Mouse (Mus musculus) cortical plate, adult 2 months (tissue): ENCODE data around the gene Olfr31. TPM values are rescaled to one million over a fixed set of nuclear protein-coding genes. Genes with fewer than 3 reads are reported as not detected.

Experiments used
- H3K27ac ChIP-seq: fragments of 200-500 bp; 2 replicates; pipeline ENCODE4 v1.5.1; 2012; ENCODE audit warnings: low read length, control low read depth, inconsistent platforms; ENCODE audit not compliant: insufficient read depth
- H3K4me1 ChIP-seq: fragments of 200-500 bp; 2 replicates; pipeline ENCODE4 v1.6.1; 2011; ENCODE audit warnings: low read length; ENCODE audit not compliant: control insufficient read depth, insufficient read depth
- H3K4me3 ChIP-seq: fragments of 200-500 bp; 2 replicates; pipeline ENCODE4 v1.5.1; 2011; ENCODE audit warnings: mild to moderate bottlenecking, low read length, control low read depth; ENCODE audit not compliant: insufficient read depth
- CTCF ChIP-seq: fragments of 200-500 bp; IDR thresholded peaks from 2 replicates; pipeline ENCODE4 v1.5.1; 2011; ENCODE audit warnings: mild to moderate bottlenecking, control low read depth, low read length; ENCODE audit not compliant: insufficient read depth; ENCODE audit errors: extremely low read depth
- POLR2A ChIP-seq: fragments of 200-500 bp; IDR thresholded peaks from 2 replicates; pipeline ENCODE4 v1.6.1; 2011; ENCODE audit warnings: mild to moderate bottlenecking, low read length, control low read depth; ENCODE audit not compliant: insufficient read depth; ENCODE audit errors: extremely low read depth
- polyA plus RNA-seq: library from polyadenylated mRNA; depleted of rRNA; stranded (reverse); fragments of >200 nt; gene quantifications from 2 replicates; pipeline ENCODE4 v1.2.3, GENCODE M21; 2012; rRNA removed

Olfr31 gene
- polyA plus RNA-seq, 1 experiment: not detected

DNA sequence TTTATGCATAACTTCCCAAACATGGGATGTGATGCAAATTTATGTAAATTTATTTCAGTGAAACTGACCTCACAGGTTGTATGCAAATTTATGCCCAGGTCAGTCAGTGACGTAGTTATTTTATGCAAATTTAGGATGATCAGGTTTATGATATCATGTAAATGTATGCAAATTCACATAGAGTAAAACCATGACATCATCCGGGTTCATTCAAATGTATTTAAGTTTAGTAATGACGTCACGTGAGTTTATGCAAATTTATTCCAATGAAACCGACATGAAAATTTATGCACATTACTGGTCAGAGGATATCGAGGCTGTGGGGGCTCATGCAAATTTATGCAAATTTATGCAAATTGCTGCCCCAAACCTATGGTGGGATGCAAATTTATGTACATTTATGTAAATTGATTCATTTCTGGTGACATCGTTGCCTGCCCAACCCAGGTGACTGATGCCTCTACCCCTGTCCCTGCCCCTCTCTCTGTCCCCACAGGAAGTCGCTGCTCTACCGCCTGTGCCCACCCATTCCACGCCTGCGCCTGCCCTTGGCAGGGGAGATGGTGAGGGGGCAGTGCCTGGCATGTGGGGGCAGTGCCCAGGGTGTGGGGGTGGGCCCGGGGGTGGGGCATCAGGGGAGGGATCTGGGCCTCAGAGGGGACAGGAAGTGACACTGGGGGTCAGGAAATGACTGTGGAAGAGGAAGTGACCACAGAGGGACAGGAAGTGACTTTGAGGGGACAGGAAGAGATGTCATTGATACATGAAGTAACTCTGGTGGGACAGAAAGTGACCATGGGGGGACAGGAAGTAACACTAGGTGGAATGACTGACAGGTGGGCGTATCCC lies 32.1 kb downstream of the Olfr31 start:
- TF ChIP-seq POLR2A: no peak
- TF ChIP-seq CTCF: no peak
- H3K4me3 ChIP-seq: no peak overlapping the region
- H3K4me1 ChIP-seq: no peaks in the 10 kb centered on the region

DNA sequence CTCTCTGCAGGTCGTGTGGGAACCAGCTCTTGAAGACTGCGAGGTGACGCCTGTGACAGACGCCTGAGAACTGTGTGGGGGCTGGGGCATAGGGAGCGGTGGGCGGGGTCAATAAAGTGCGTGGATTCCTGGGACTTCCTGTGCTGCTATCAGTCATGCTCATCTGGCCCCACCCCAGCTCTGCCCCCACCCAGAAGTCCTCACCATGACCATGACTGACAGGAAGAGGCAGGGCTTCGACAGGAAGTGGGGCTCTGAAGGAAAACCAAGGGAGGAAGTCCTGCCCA lies 32.7 kb downstream of the Olfr31 start:
- Histone ChIP-seq H3K4me1 (no peaks in the 10 kb centered on the region), H3K27ac (no peak overlapping the region), H3K4me3 (no peak overlapping the region)
- TF ChIP-seq POLR2A (no peak), CTCF (no peak)

More for the DNA sequence above, 32.1 kb downstream of the Olfr31 start:
- no peak overlapping the region for H3K27ac ChIP-seq

Other genes starting within 250 kb of the Olfr31 start
- gene Psmd6, start 201.8 kb upstream of the Olfr31 start, polyA plus RNA-seq: 86.8 and 93.1 TPM in 2 replicates
- not detected in 2 replicates for gene Olfr720, start 136.0 kb upstream of the Olfr31 start, polyA plus RNA-seq
- 7.2 and 8.0 TPM in 2 replicates for gene Il3ra, start 23.4 kb downstream of the Olfr31 start, polyA plus RNA-seq
- not detected in 2 replicates for gene Olfr721-ps1, start 78.5 kb downstream of the Olfr31 start, polyA plus RNA-seq